Mouse (Mus musculus): ENCODE measurements around the gene Luc7l. TPM values are rescaled to one million over a fixed set of nuclear protein-coding genes. Genes with fewer than 3 reads are reported as not detected.

Gene Luc7l
- polyA plus RNA-seq, 1 experiment from 2014 or later: 122 TPM

Other genes with a start within 250 kb of the Luc7l start
- gene Rab11fip3, start 183.3 kb upstream of the Luc7l start, polyA plus RNA-seq (2015; fragmentation: Nextera tagmentation; extraction: Ambion mirVana): 34.0 and 36.3 TPM in 2 replicates
- 27.7 and 29.1 TPM in 2 replicates for gene Decr2, start 162.6 kb upstream of the Luc7l start, polyA plus RNA-seq (2015; fragmentation: Nextera tagmentation; extraction: Ambion mirVana)
- gene Nme4, start 157.3 kb upstream of the Luc7l start, polyA plus RNA-seq (2015; fragmentation: Nextera tagmentation; extraction: Ambion mirVana): 37.1 and 40.7 TPM in 2 replicates
- 2.1 and 2.3 TPM in 2 replicates for gene Tmem8, start 139.6 kb upstream of the Luc7l start, polyA plus RNA-seq (2015; fragmentation: Nextera tagmentation; extraction: Ambion mirVana)
- gene Mrpl28, start 129.4 kb upstream of the Luc7l start, polyA plus RNA-seq (2015; fragmentation: Nextera tagmentation; extraction: Ambion mirVana): 206 and 217 TPM in 2 replicates
- gene Axin1, start 114.2 kb upstream of the Luc7l start, polyA plus RNA-seq (2015; fragmentation: Nextera tagmentation; extraction: Ambion mirVana): 11.2 and 17.4 TPM in 2 replicates
- gene Pdia2, start 53.8 kb upstream of the Luc7l start, polyA plus RNA-seq (2015; fragmentation: Nextera tagmentation; extraction: Ambion mirVana): 0.19 TPM in 1 of 2 replicates, not detected in the other
- 4.1 and 6.1 TPM in 2 replicates for gene Rgs11, start 49.9 kb upstream of the Luc7l start, polyA plus RNA-seq (2015; fragmentation: Nextera tagmentation; extraction: Ambion mirVana)
- gene Arhgdig, start 45.1 kb upstream of the Luc7l start, polyA plus RNA-seq (2015; fragmentation: Nextera tagmentation; extraction: Ambion mirVana): 39.9 and 40.3 TPM in 2 replicates
- 23.3 and 27.8 TPM in 2 replicates for gene Fam234a, start 8.7 kb upstream of the Luc7l start, polyA plus RNA-seq (2015; fragmentation: Nextera tagmentation; extraction: Ambion mirVana)
- 2.7 and 2.9 TPM in 2 replicates for gene Neurl1b, start 161.9 kb downstream of the Luc7l start, polyA plus RNA-seq (2015; fragmentation: Nextera tagmentation; extraction: Ambion mirVana)